Mouse (Mus musculus): Measurements from ENCODE around the gene Slc25a1. TPM values are rescaled to one million over a fixed set of nuclear protein-coding genes. Genes with fewer than 3 reads are reported as not detected.

The Slc25a1 gene
- total and polyA plus RNA-seq, 3 experiments, result 113 to 141 (median 134) TPM

DNA sequence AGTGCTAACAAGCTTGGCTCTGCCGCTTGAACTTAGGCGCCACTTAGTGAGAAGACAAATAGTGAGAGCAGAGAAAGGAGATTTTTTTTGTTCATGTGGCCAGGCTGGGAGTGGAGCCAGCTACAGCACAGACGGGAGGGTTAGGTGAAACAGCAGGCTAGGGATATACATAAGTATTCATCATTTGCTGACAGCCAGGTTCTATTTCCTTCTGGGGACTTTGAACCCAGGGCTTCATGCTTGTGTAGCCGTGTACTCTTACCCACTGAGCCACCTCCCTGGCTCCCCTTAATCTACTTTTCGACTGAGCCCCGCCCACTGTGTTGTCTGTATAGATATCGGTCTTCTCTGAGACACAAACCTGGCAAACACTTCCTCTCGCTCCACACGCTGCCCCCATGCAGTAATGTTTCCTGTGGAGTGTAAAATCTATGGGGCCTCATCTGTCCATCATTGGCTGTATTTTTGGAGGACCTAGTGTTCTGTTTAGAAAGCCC is 11.3 kb upstream of the Slc25a1 start:
- Histone ChIP-seq H3K4me2 (ENCODE audit: insufficient read depth, low read depth, poor library complexity, severe bottlenecking) (no peak overlapping the region), H3K79me2 (replicated peaks; ENCODE audit: control insufficient read depth, extremely low read depth, insufficient read depth, poor library complexity, severe bottlenecking) (no peaks in the 10 kb centered on the region), H3K4me3 (replicated peaks in 1 of 3; ENCODE audit: low read depth in 2 of 3, low read length in 2 of 3, poor library complexity in 1 of 3) (no peak overlapping the region), H3K36me3 (replicated peaks in 1 of 2; ENCODE audit: control insufficient read depth in 1 of 2, insufficient read depth in 1 of 2, low read length in 1 of 2) (no peaks in the 10 kb centered on the region), H3K27me3 (replicated peaks) (peaks cover 56% of the 10 kb centered on the region), H3K4me1 (ENCODE audit: control insufficient read depth in 1 of 2, insufficient read depth in 2 of 2) (peaks cover 0 to 9% of the 10 kb centered on the region in 2 experiments; a peak in 2 of 4 replicates), H3K9ac (ENCODE audit: insufficient read depth, low read depth) (no peak overlapping the region), H3K27ac (ENCODE audit: insufficient read depth, low read depth) (no peak overlapping the region), H3K9me3 (replicated peaks; ENCODE audit: low read length) (no peaks in the 10 kb centered on the region)
- TF ChIP-seq KAT2A (IDR thresholded peaks at IDR 0.05; ENCODE audit: insufficient replicate concordance, low read length) (no peak), MYC (IDR thresholded peaks at IDR 0.05; ENCODE audit: low read depth, low read length) (no peak), RAD21 (IDR thresholded peaks at IDR 0.05; ENCODE audit: low read depth, low read length) (no peak), MAZ (IDR thresholded peaks at IDR 0.05; ENCODE audit: low read depth, low read length) (no peak), JUND (conservative IDR thresholded peaks at IDR 0.05; ENCODE audit: low read depth, low read length) (no peak), MEF2A (IDR thresholded peaks at IDR 0.05; ENCODE audit: borderline replicate concordance, low read depth, low read length) (no peak)
- in situ Hi-C loops (cut with MboI; ENCODE audit: low pct_ligation_motif_present, low pct_unique_long_range_greater_than_20kb, low sequenced_read_pairs) (no loop called here), dilution Hi-C loops (cut with MboI; ENCODE audit: extremely low pct_ligation_motif_present, extremely low pct_unique_long_range_greater_than_20kb, low sequenced_read_pairs) (no loop called here)
- no peak for DNase-seq (ENCODE audit: extremely low read depth)

DNA sequence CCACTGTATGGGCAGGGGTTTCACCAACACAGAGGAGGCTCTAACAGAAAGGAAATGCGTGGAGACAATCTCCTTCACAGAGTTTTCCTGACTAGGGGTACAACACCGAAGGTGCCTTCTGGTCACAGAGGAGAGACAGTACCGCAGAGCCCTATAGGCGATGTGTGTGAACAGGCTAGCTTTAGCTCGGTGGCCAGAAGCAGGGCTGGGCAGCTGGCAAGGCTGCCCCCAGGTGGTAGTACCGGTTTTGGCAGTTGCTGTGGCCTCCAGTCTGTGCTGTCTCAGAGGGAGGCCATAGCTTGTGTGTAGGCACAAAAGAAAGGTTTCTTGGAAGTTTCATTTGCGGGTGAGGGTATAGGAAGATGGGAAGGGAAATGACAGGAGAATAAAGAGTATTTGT is 10.8 kb upstream of the Slc25a1 start:
- Histone ChIP-seq H3K9ac (ENCODE audit: insufficient read depth, low read depth) (peak overlapping the region; percentile 18; the same call in 1 of the 2 replicates), H3K4me1 (ENCODE audit: control insufficient read depth in 1 of 2, insufficient read depth in 2 of 2) (peaks cover 0 to 9% of the 10 kb centered on the region in 2 experiments; a peak in 2 of 4 replicates), H3K27ac (ENCODE audit: insufficient read depth, low read depth) (no peak overlapping the region), H3K79me2 (replicated peaks; ENCODE audit: control insufficient read depth, extremely low read depth, insufficient read depth, poor library complexity, severe bottlenecking) (no peaks in the 10 kb centered on the region), H3K9me3 (replicated peaks; ENCODE audit: low read length) (no peaks in the 10 kb centered on the region), H3K4me3 (replicated peaks in 1 of 3; ENCODE audit: low read depth in 2 of 3, low read length in 2 of 3, poor library complexity in 1 of 3) (no peak overlapping the region), H3K36me3 (replicated peaks in 1 of 2; ENCODE audit: control insufficient read depth in 1 of 2, insufficient read depth in 1 of 2, low read length in 1 of 2) (no peaks in the 10 kb centered on the region), H3K27me3 (replicated peaks) (peaks cover 58% of the 10 kb centered on the region), H3K4me2 (ENCODE audit: insufficient read depth, low read depth, poor library complexity, severe bottlenecking) (peak overlapping the region; percentile 47)
- dilution Hi-C loops (cut with MboI; ENCODE audit: extremely low pct_ligation_motif_present, extremely low pct_unique_long_range_greater_than_20kb, low sequenced_read_pairs) (no loop called here), in situ Hi-C loops (cut with MboI; ENCODE audit: low pct_ligation_motif_present, low pct_unique_long_range_greater_than_20kb, low sequenced_read_pairs) (no loop called here)
- DNase-seq (ENCODE audit: extremely low read depth), result peak; percentile 76
- TF ChIP-seq ZNF384 (IDR thresholded peaks at IDR 0.05; ENCODE audit: low read depth, low read length) (peak; percentile 49; the same call in 1 of the 2 replicates), KAT2A (IDR thresholded peaks at IDR 0.05; ENCODE audit: insufficient replicate concordance, low read length) (no peak), RCOR1 (conservative IDR thresholded peaks at IDR 0.05; ENCODE audit: low read depth, low read length) (no peak), GABPA (IDR thresholded peaks at IDR 0.05; ENCODE audit: insufficient replicate concordance, low read depth, low read length) (no peak), BHLHE40 (IDR thresholded peaks at IDR 0.05; ENCODE audit: low read depth, low read length) (no peak), POLR2AphosphoS2 (IDR thresholded peaks at IDR 0.05; ENCODE audit: low read depth, low read length) (no peak), ZC3H11A (IDR thresholded peaks at IDR 0.05; ENCODE audit: low read depth, low read length) (no peak; the same call in 1 of the 2 replicates), SIN3A (IDR thresholded peaks at IDR 0.05; ENCODE audit: low read length) (no peak), RAD21 (IDR thresholded peaks at IDR 0.05; ENCODE audit: low read depth, low read length) (peak; percentile 89), MAX (IDR thresholded peaks at IDR 0.05; ENCODE audit: low read length) (no peak), USF1 (IDR thresholded peaks at IDR 0.05; ENCODE audit: low read depth, low read length) (no peak), MAZ (IDR thresholded peaks at IDR 0.05; ENCODE audit: low read depth, low read length) (no peak), USF2 (conservative IDR thresholded peaks at IDR 0.05; ENCODE audit: low read depth, low read length) (no peak), HCFC1 (IDR thresholded peaks at IDR 0.05; ENCODE audit: low read depth, low read length) (no peak), ETS1 (conservative IDR thresholded peaks at IDR 0.05; ENCODE audit: low read depth, low read length) (no peak), IRF4 (IDR thresholded peaks at IDR 0.05; ENCODE audit: low read depth, low read length) (peak; percentile 79), EP300 (IDR thresholded peaks at IDR 0.05; ENCODE audit: low read length) (no peak), UBTF (IDR thresholded peaks at IDR 0.05; ENCODE audit: low read depth, low read length) (no peak), TCF12 (IDR thresholded peaks at IDR 0.05; ENCODE audit: low read depth, low read length) (no peak), CHD2 (IDR thresholded peaks at IDR 0.05; ENCODE audit: low read length) (no peak), POLR2A (IDR thresholded peaks at IDR 0.05; ENCODE audit: low read depth, low read length) (no peak), PAX5 (IDR thresholded peaks at IDR 0.05; ENCODE audit: low read length) (no peak), CTCF (conservative IDR thresholded peaks at IDR 0.05 in 1 of 2, IDR thresholded peaks at IDR 0.05 in 1 of 2; ENCODE audit: low read depth in 2 of 2, low read length in 2 of 2) (peak; percentile 68 to 98), JUN (IDR thresholded peaks at IDR 0.05; ENCODE audit: insufficient read depth, low read depth, low read length) (no peak), E2F4 (IDR thresholded peaks at IDR 0.05; ENCODE audit: insufficient replicate concordance, low read depth, low read length) (no peak), MEF2A (IDR thresholded peaks at IDR 0.05; ENCODE audit: borderline replicate concordance, low read depth, low read length) (no peak), ELF1 (IDR thresholded peaks at IDR 0.05; ENCODE audit: low read depth, low read length) (no peak), CHD1 (IDR thresholded peaks at IDR 0.05; ENCODE audit: low read depth, low read length) (no peak), ZMIZ1 (IDR thresholded peaks at IDR 0.05; ENCODE audit: low read depth, low read length) (no peak), TBP (conservative IDR thresholded peaks at IDR 0.05; ENCODE audit: low read depth, low read length) (no peak), NRF1 (IDR thresholded peaks at IDR 0.05; ENCODE audit: low read depth, low read length) (no peak)
